Mouse (Mus musculus): Measurements from ENCODE around the gene Gcnt4.

Gcnt4 gene

DNA sequence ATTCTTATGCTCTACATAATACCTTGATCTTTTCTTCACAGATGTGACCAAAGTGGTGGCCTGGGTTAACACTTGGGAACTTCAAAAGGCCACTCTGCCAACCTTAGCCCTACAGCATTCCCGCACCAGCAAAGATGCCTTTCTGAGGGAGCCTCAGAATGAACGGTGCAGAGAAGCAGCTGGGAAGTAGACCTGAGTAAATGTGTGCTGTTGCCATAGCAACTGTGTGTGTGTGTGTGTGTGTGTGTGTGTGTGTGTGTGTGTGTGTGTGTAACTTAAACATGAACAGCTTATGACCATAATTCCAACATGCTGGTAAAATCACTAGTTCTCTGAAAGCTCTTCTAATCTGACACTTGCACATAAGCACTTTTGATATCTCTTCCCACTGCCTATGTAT lies 27.4 kb downstream of the Gcnt4 start:
- DNase-seq, result no peak

DNA sequence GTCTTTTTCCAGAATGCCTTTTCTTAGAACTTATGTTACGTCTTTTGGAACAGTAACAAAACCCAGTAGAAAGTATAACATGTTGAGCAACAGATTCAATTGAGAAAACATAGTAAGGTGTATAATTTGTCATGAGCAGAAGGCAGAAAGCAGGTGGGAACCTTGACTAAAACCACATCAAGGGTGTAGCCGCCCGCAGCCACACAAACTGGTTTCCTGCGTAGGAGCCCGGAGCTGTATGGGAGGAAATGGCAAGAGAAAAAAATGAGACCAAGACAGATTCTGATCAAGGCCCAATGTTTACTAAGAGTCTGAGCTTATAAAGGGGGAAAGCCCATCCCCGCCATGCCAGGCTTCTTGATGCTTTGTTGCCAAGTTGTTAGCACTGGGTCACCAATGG lies 32.0 kb downstream of the Gcnt4 start:
- DNase-seq, result no peak

DNA sequence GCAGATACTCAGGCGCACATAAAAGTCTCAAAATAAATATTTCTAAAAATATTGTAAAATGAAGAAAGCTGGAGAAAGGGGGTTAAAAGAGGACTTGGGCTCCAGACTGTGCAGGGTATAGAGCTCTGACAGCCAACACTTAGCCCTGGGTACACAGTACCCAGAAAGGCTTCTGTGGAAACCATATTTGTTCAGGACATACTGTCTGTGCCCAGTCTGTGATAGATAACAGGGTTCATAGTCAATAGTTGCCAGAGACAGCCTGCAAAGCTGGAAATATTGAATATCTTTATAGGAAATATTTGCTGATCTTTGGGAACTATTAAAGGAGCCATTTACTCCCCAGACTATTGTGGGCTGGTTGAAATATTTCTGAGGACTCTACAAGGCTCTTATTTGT lies 35.5 kb downstream of the Gcnt4 start:
- DNase-seq, result no peak

DNA sequence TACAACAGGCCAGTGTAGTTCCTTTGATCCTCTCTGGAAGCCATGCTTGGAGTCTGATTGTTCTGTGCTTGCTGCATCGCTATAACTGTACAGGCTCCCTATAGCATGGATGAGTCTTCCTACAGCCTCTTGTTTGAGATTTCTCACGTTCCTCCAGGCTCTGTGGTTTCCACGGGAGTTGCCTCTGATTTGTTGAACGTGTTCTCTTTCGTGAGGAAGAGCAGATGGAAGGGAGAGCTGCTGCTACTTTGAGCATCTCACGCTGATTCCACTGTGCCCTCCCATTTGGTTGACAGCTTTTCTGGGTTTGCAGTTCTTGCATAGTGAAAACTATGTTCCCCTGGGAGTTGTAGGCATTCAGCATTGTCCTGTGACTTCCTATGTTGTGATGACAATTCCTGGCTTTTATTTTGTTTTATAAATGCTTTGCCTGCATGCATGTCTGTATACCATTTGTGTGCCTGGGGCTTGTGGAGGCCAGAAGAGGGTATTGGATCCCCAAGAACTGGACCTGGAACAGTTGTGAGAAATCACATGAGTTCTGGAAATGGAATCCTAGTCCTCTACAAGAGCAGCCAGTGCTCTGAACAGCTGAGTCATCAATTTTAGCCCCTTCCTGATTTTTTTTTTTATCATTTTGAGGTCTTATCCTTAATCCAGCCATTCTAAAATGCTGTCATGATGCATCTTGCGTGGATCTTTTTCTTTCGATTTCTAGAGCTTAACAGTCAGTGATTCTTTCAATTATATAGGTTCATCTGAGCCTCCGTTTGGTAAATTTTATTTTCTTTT lies 37.1 kb downstream of the Gcnt4 start:
- DNase-seq, result no peak

DNA sequence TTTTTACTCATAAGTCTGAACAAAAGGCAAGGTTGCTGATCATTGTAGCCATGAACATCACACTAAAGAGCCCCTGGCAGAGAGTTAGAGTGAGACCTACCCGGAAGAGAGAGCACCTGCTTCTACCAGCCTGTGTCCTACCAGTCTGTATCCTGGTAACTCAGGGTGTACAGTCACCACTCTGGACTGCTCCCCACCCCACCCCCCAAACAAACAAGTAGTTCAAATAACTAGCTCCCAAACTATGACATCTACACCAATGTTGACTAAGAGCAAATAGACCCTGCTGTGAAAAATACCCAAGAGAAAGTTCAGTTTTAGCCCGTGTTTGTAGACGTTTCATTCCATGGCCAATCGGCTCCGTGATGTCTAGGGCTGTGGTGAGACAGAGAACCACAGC lies 38.3 kb downstream of the Gcnt4 start:
- no peak for DNase-seq

DNA sequence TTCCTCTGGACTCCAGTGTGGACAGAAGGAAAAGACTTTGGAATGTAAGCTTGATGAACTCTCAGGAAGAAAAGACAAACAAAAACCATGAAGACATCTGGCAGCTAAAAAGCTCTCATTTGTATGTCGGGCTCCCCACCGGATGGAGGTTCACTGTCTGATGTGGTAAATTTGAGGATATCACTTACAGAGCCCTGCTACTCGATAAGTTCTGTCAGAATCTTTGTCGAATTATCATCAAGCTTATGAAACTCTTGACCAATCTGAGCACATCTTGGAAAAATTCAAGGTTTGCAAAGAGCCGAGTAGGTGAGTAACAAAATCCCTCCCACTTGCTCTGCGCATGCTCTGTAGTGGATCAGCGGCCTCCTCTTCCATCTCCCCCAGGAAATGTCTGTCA lies 40.5 kb downstream of the Gcnt4 start:
- DNase-seq, result no peak

DNA sequence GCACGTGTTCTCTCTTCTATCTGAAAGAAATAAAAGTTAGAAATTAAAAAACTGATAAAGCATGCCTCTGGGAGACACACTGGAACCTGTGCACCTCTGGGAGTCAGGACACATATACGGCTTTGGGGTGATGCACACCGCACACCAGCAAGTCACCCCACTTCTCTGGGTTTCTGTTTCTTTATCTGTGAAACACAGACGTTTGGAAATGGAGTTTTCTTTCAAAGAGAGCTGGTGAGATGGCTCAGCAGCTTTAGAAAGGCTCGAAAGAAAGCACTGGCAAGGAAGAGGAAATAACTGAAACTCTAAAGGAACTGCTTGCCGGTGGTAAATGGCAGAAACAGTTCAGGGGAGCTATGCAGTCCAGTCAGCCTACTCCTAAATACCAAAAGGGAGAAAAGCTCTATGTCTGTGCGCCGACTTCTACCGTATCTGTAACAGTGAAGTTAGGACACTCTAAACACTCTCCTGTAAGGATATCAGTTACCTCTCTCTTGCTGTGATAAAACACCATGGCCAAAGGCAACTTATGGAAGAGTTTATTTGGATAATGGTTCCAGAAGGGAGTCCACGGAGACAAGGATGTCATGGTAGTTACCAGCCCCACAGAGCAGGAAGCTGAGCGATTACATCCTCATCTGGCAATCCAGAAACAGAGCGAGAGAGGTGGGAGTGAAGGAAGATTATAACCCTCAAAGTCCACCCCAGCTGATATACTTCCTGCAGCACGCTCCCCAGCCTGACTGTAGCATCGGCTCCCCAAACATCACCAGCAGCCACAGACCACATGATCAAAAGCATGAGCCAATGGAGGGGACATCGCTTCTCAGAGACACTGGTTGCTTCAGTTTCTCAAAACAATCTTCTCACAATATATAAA lies 42.0 kb downstream of the Gcnt4 start:
- no peak for DNase-seq

DNA sequence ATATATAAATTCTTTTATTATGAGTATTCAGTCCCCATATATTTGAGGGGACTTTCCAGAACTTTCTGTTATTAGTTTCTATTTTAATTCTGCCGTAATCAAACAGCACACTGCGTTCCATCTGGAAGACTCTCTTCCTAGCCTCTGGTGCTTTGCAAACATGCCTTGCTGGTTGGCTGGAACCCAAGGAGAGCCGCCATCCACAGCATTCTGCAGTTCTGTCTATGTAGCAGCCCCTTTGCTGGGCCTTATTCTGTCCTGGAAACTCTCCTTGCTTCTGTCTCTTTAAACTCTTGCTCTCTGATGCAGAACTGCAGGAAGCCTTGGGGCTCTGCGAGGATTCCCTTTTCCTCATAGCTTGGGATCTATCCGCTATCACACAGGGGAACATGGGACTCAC lies 42.6 kb downstream of the Gcnt4 start:
- no peak for DNase-seq

DNA sequence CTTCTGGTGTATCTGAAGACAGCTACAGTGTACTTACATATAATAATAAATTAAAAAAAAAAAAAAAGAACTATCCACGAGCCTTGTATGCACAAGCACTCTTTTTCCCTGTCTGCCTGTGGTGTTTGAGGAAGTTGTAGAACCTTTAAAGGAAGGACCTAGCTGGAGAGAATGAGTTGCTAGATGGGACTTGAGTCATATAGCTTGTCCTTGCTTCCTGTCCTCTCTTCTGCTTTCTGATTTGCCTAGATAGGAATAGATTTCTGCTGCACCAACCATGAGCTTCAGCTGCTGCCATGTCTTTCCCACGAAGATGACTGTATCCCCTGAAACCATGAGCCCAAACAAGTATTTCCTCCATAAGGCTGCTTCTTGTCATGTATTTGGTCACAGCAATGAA lies 43.3 kb downstream of the Gcnt4 start:
- DNase-seq, result no peak

DNA sequence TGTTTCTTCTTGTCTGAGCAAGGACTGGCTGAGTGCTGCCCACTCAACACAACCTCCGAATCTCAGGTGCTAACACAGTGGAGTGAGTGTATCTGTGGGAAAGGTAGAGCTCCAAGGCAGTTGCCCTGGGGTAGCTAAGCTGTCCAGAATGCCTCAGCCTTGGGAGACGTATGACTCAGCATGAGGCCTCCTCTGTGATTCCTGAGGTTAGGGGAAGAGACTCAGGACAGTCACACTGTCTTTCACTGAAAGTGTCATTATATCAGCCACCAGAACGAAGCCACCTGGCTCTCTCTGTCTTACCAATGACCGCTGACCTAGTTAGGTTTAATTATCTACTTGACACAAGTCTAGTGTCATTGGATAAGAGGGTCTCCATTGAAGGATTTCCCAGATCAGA lies 46.6 kb downstream of the Gcnt4 start:
- no peak for DNase-seq

DNA sequence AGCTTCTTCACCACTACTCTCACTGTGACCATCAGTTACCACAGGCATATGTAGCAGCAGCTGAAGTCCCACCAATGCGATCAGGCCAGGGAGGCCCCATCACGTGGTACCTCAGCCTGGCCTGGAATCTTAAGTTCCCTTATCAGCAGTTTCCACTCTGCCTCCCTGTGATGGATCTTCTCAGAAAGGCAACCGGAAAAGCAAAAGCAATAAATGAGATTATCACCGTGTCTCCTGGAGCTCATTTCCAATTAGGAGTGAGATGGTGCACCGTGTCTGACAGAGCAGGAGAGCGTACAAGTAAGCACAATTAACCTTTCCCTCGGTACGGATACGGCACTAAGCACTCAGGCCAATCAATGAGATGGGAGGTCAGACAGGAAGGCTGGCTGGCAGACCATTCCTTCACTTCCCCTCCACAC lies 47.4 kb downstream of the Gcnt4 start:
- no peak for DNase-seq

DNA sequence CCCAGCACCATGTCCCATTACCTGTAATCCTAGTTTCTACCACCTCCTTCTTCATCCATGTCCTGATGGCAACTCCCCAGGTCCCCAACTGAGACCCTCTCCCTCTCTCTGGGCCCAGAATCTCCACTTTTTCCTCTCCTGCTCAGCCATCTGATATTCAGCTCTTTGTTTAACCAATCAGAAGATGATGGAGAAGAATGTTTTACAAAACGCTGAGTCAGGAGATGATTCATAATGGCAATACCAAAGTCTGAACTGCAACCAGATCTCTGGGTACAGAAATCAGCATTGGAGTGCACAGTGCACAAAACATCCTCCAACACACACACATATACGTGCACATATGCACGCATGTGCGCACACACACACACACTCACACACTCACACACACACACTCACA lies 48.8 kb downstream of the Gcnt4 start:
- DNase-seq, result no peak

DNA sequence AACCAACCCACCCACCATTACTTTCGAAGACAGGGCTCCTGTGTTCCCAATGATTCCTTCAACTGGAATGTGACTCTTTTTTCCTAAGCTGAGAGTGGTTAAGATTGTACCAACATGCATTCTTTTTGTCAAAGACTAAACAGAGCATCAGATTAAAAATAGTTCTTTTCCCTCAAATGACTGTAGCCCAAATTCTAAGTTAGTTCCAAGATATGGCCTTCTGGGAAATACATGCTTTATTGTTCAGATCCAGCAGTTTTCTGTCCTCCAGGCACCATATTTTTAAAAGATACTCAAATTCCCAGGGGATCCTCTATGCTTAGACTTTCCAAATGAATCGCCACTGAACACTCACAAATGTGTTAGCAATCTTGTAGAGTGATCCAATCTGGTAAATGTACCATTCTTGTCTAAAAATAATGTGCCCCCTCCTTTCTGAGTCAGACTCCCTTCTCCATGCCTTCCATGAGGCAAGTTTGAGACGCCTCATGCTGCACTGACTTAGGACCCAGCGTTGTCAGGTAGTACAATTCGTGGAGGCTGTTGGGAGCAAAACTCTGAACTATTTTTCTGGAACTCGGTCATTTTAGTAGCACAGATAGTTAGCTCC lies 52.6 kb downstream of the Gcnt4 start:
- no peak for DNase-seq

DNA sequence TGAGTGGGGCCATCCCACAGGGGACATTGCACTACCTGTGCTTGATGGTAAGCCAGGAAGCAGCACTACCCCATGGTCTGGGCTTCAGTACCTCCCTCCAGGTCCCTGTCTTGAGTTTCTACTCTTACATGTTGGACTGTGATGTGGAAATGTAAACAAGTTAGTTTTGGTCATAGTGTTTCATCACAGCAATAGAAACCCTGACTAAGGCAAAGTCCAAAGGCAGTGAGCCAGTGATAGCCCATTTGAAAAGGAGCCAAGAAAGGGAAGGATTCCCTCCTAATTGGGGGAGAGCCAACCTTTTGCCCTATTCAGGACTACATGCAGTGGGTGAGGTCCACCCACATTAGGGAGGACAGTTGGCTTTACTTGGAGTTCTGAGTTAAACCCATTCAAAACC lies 56.1 kb downstream of the Gcnt4 start:
- no peak for DNase-seq

DNA sequence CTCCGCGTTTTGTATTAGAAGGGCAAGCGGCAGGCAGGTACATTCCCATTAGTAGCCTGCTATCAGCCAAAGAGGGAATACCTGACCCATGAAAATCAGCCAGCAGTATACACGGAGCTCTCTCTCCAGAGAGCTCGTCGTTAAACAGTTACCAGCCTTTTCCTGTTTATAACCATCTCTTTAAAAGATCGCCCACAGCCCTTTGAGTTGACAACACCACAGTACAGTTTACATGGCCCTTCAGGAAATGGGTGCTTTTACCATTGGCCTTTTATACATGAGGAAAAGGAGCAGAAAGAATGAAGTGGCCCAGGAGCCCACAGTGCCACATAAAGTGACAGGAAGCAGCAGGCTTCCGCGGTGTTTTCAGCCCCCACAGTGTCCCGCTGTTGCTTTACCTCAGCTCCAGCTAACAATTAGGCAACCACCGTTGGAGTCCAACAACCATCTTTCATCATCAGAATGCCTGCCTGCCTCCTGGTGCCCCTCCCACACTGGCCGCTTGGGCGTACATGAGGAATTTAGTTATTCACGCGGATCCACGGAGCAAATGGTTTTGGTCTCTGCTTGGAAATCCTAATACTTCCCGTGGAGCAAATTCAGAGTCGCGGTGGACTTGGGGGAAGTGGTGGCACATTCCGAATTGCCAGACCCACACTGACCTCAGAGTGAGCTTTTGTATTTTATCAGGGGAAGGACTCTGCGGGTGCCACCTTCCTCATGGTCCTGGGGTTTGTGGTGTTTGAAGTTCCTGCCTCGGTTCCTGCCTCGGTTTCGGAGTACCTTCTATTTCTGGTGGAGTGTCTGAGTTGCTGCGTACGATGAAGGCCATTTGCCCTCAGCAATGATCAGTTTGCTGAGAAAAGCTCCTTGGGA lies 59.0 kb downstream of the Gcnt4 start:
- no peak for DNase-seq

DNA sequence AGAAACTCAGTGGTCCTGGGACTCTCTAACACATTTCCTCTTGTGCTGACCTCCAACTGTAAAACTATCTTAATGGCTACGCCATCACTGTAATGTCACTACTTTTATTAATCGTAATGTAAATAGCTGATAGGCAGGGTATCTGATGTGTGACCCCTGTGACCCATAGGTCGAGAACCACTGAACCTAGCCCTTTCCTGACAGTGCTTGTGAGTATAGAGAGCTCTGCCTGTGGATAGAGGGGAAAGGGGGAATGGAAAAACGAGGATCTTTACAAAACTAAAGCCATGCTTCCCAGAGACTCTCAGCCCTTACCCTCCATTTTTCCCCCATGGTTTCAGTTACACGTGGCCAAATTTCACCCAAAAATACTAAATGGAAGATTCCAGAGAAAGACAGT lies 60.2 kb downstream of the Gcnt4 start:
- no peak for DNase-seq

DNA sequence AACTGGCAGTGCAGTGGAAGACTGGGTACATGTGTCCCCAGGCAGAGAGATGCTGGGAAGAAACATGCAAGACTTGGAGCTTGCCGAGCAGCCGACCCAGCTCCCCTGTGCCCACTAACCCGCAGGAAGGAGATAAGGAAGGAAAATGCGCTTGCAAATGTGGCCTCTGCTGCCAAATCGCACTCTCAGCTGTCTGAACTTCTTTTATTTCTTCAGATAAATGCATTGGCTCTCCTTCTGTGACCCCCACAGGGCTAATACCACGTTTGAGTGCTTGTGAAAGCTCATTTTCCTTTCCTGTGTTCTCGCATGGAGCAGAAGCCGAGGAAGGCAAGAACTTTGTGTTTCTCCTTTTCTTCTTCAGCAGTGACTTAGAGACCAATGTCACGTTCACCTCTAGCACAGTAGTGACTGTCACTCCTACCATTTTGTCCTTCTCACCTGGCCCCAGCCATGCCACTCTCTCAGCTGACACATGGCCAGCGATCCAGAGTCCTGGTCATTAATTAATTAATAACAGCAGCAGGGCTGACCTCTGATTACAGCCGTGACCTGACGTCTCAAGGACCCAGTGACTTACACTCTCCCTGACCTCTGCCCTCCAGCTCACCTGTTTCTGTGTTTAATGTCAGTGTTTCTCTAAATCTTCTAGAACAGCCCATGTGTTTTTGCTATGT lies 61.2 kb downstream of the Gcnt4 start:
- DNase-seq, result no peak

DNA sequence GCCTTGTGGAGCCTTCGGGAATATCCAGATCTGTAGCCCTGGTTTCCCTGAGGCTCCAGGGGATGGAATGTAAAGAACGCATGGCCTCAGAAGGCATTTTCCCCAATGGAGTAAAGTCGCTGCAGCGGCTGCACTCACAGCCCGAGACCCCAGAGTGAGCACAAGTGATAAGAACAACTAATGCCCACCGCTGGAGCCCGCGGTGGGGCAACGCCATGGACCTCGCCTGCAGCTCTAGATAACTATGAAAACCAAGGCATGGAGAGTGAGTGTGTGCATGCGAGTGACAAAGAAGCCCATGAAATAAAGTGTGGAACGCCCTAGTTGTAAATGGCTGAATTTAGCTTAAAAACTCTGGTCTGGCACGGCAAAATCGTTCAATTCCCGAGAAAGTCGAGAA lies 64.6 kb downstream of the Gcnt4 start:
- no peak for DNase-seq

DNA sequence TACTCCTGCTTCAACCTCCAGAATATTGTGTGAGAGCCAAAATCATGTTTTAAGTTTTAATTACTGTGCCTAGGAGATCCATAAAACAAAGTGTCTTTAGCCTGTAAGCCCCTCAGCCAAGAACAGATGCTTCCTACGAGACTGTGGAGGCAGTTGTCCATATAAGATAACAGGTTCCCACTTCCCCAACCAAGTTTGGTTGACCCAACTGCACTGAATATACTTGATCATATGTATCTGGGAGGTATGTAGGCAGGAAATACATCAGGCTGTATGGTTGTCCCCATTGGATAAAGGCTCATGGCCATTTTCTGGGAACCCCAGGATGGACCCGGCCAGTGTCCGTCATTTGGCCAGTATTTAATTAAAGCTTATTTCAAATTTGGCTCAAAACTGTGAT lies 65.6 kb downstream of the Gcnt4 start:
- DNase-seq, result no peak

DNA sequence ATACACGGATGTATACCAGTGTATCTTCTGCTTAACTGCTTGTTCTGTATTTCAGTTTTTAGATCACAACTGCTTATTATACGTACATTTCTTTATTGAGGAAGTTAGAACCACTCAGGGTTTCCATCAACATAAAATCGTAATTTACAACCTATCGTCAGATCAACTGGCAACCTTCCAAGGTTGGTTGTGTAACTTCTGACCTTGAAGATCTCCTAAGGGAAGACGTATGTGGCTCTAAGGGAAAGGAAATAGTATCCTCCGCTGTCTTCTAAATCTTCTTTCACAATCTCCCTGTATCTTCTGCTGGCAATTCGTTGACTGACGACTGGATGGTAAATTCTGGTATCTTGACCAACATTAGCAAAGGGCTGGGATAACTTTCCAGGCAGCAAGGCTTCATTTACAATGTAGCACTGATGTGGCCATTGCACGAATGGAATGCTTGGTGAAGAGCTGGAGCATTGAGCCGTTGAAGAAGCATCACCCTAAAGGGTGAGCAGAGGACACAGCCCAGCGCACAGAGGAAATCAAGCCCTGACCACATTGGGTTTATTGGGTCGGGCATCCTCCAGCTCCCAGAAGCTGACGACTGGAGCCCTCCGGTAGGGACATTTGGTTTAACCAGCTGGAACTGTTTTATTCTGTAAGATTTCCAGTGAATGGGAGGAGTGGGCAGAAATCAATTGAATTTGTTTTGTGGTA lies 66.2 kb downstream of the Gcnt4 start:
- DNase-seq, result no peak

DNA sequence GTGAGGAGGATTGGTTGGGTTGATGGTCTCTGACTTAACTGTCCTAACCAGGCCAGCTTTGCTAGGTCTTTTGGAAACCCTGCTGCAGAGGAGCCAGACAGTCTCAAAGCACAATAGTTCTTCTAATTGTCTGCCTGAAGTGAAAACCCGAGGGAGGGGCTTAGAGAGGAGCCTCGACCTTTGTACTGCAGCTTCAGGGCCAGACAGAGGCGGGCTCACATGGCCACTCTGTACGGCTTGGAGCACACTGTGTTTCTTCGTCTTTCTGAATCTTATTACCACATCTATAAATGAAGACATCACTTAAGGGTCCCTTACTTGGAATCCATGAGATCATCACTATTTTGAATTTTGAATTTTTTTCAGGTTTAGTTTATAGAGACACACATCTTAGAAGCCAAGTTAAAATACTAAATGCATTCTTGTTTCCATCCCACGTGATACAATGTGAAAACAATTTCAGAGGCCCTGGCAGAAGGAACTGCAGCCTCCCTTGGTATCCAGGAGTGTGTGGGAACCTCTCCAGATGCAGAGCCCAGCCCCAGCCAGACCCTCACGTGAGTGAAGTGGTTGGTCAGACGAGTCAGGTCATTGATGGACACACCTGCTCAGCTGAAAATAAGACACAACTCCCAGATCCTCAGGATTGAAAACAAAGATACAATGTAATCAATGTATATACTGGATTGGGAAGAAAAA lies 69.0 kb downstream of the Gcnt4 start:
- DNase-seq, result no peak
